Mouse (Mus musculus): ENCODE measurements around the gene Sphk2.

- TF ChIP-seq CTCF (IDR thresholded peaks at IDR 0.05; ENCODE audit: borderline replicate concordance, extremely low read depth, insufficient read depth, insufficient read length) (no peak), POLR2A (IDR thresholded peaks at IDR 0.05; ENCODE audit: borderline replicate concordance, extremely low read depth, insufficient read depth, insufficient read length, poor library complexity, severe bottlenecking) (no peak)
Measured at GRCm38 (mm10) chr7:45765995-45766394, 48.2 kb upstream of the Sphk2 start.
